Mouse (Mus musculus) bone marrow macrophage, adult 2 months (primary cell): Measurements from ENCODE around the gene Eci1.

Experiments
- CTCF ChIP-seq: IDR thresholded peaks from 2 replicates; pipeline ENCODE4 v1.5.1; 2012; ENCODE audit warnings: low read depth, mild to moderate bottlenecking, low read length, moderate library complexity
- POLR2A ChIP-seq: IDR thresholded peaks from 2 replicates; pipeline ENCODE4 v1.6.1; 2012; ENCODE audit warnings: mild to moderate bottlenecking, low read depth, low read length, borderline replicate concordance

DNA sequence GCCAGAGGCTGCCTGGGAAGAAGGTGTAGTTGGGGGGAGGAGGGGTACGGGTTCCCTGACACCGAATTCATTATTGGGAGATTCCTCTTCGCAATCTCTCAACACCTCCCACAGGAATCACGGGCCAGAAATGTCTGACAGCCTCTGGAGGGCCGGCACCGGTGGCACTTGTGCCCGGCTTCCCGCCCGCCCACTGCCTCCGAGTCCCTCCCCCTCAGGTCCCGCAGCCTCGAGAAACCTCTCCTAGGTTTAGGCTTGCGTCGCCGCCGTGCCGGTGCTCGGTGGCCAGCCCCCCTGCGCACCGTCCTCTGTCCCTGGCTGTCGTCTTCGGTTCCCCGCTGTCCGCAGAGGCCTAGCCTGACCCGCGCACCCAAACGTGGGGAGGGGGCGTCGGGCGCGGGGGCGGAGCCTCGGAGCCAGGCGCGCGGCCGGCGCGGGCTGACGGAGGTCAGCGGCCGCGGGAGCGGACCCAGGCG is 61.8 kb downstream of the Eci1 start, which contains the start of gene Caskin1:
- TF ChIP-seq CTCF (no peak), POLR2A (no peak)
